Mouse (Mus musculus): ENCODE data around the gene Fer. TPM values are rescaled to one million over a fixed set of nuclear protein-coding genes. Genes with fewer than 3 reads are reported as not detected.

The Fer gene
- polyA plus RNA-seq, 1 experiment: 10.9 TPM

DNA sequence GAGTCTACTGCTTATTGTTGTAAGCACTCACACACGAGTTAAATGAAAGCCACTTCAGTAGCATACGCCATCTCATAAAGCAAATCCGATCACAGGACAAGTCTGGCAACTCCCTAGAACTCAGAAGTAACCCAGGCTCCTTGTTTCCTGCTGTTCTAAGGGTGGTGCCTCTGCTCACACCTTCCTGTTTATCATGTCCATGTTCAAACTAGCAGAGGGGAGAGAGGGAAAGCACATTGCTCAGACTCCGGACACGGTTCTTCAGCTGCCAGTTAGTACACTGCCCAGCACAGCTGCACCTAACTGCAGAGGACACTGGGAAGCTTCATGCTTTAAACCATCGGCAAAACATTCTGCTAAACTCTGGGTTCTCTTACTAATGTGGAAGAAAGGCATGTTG is 269.3 kb downstream of the Fer start:
- no peak overlapping the region for H3ac ChIP-seq (ENCODE audit: control insufficient read depth, insufficient read length)
- no peaks in the 10 kb centered on the region for H3K27me3 ChIP-seq (ENCODE audit: control insufficient read depth, insufficient read depth, insufficient read length)
- H3K79me2 ChIP-seq (ENCODE audit: control insufficient read depth, insufficient read depth): no peaks in the 10 kb centered on the region
- H3K36me3 ChIP-seq (ENCODE audit: control insufficient read depth, insufficient read depth): peaks cover 9% of the 10 kb centered on the region
- no peak overlapping the region for H3K4me3 ChIP-seq
- TF ChIP-seq MAX (IDR thresholded peaks at IDR 0.05; ENCODE audit: low read depth) (no peak), TCF12 (IDR thresholded peaks at IDR 0.05; ENCODE audit: insufficient read depth, poor library complexity, severe bottlenecking) (no peak), MYOG (IDR thresholded peaks at IDR 0.05; ENCODE audit: control insufficient read depth in 1 of 3, insufficient read depth in 1 of 3, insufficient read length in 2 of 3, low read depth in 2 of 3) (no peak), TCF3 (IDR thresholded peaks at IDR 0.05; ENCODE audit: insufficient read length, low read depth) (no peak), POLR2AphosphoS2 (IDR thresholded peaks at IDR 0.05; ENCODE audit: insufficient read length, low read depth) (no peak), MYOD1 (IDR thresholded peaks at IDR 0.05; ENCODE audit: control insufficient read depth in 1 of 3, insufficient read length in 2 of 3, low read depth in 2 of 3) (no peak), REST (IDR thresholded peaks at IDR 0.05; ENCODE audit: insufficient read depth, insufficient read length) (no peak), SRF (IDR thresholded peaks at IDR 0.05; ENCODE audit: control insufficient read depth, insufficient read length, low read depth) (no peak), USF1 (IDR thresholded peaks at IDR 0.05; ENCODE audit: low read depth) (no peak), E2F4 (IDR thresholded peaks at IDR 0.05; ENCODE audit: insufficient read depth) (no peak), POLR2A (IDR thresholded peaks at IDR 0.05; ENCODE audit: insufficient read length, low read depth) (no peak), CEBPB (IDR thresholded peaks at IDR 0.05; ENCODE audit: insufficient read depth, poor library complexity, severe bottlenecking) (no peak)
- no peak overlapping the region for H3K4me2 ChIP-seq (ENCODE audit: low read depth)

DNA sequence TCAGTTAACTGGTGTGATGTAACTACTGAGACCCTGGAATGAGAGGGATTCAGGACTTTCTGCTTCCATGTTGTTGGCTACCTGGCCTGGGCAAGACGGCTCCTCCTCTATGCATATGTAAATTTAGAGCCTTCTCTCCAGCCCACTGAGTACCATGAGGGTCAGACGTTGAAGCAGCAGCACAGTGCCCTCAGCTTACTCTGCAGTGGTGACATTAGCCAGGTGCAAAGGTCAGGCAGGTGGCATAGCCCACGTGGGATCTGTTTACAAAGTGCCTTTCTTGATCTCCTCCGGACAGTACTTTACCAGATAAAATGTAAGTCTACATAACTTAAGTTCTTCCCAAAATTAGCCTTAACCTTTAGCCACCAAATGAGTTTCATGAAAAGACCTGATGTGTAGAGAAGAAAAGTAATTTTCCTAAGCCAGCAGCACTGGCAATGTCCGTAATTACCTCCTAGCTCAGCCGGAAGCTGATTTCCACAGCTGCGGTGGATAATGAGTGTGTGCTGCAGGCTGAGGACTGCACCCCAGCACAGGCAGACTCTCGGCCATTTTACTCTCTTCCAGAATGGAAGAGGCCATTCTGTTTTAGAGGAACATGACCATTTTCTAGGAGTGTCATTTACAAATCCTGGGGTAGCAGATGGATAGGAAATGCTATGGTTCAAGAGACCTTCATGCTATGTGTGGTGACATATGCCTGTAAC is 273.2 kb downstream of the Fer start:
- H3ac ChIP-seq (ENCODE audit: control insufficient read depth, insufficient read length): no peak overlapping the region
- H3K4me2 ChIP-seq (ENCODE audit: low read depth): no peak overlapping the region
- TF ChIP-seq POLR2A (IDR thresholded peaks at IDR 0.05; ENCODE audit: insufficient read length, low read depth): no peak
- no peak for TF ChIP-seq CEBPB (IDR thresholded peaks at IDR 0.05; ENCODE audit: insufficient read depth, poor library complexity, severe bottlenecking)
- no peak for TF ChIP-seq POLR2AphosphoS2 (IDR thresholded peaks at IDR 0.05; ENCODE audit: insufficient read length, low read depth)
- TF ChIP-seq MYOD1 (IDR thresholded peaks at IDR 0.05; ENCODE audit: control insufficient read depth in 1 of 3, insufficient read length in 2 of 3, low read depth in 2 of 3): no peak
- no peak for TF ChIP-seq USF1 (IDR thresholded peaks at IDR 0.05; ENCODE audit: low read depth)
- no peak for TF ChIP-seq TCF12 (IDR thresholded peaks at IDR 0.05; ENCODE audit: insufficient read depth, poor library complexity, severe bottlenecking)
- no peak for TF ChIP-seq MYOG (IDR thresholded peaks at IDR 0.05; ENCODE audit: control insufficient read depth in 1 of 3, insufficient read depth in 1 of 3, insufficient read length in 2 of 3, low read depth in 2 of 3)
- no peak for TF ChIP-seq MAX (IDR thresholded peaks at IDR 0.05; ENCODE audit: low read depth)
- no peak for TF ChIP-seq E2F4 (IDR thresholded peaks at IDR 0.05; ENCODE audit: insufficient read depth)
- no peak for TF ChIP-seq TCF3 (IDR thresholded peaks at IDR 0.05; ENCODE audit: insufficient read length, low read depth)
- no peak for TF ChIP-seq REST (IDR thresholded peaks at IDR 0.05; ENCODE audit: insufficient read depth, insufficient read length)
- TF ChIP-seq SRF (IDR thresholded peaks at IDR 0.05; ENCODE audit: control insufficient read depth, insufficient read length, low read depth): no peak
- no peaks in the 10 kb centered on the region for H3K79me2 ChIP-seq (ENCODE audit: control insufficient read depth, insufficient read depth)
- no peak overlapping the region for H3K4me3 ChIP-seq
- no peaks in the 10 kb centered on the region for H3K27me3 ChIP-seq (ENCODE audit: control insufficient read depth, insufficient read depth, insufficient read length)
- peaks cover 25% of the 10 kb centered on the region for H3K36me3 ChIP-seq (ENCODE audit: control insufficient read depth, insufficient read depth)

DNA sequence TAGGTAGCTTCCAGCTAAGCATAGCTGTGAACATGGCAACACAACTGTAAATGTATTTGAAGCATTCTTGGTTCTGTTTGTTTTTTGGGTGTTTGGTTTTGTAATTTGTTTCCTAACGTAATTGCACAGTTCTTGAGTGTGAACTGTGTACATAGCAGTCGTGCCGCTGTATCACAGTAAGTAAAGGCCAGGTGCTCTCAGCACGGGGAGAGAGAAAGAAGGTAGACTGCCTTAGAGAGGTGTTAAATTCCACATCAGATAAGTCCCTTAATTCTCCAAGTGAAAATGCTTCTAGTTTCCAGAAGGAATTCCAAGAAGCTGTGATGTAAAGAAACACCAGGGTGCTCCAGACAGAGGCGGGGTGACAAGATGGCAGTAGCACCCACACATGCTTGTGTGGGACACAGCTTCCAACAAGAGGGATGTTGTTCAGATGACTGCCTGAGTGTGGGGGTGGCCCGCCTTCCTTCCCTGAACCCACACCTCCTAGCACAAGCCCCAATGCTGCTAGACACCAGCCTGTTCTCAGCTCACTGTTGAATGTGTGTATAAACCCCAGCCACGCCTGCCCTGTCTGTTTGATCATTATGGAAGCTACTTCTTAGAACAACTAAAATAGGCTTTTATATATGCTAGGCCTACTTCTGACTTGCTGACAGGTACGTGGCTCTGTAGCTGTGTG is 275.3 kb downstream of the Fer start:
- H3K4me3 ChIP-seq: no peak overlapping the region
- no peaks in the 10 kb centered on the region for H3K27me3 ChIP-seq (ENCODE audit: control insufficient read depth, insufficient read depth, insufficient read length)
- H3K36me3 ChIP-seq (ENCODE audit: control insufficient read depth, insufficient read depth): peaks cover 25% of the 10 kb centered on the region

DNA sequence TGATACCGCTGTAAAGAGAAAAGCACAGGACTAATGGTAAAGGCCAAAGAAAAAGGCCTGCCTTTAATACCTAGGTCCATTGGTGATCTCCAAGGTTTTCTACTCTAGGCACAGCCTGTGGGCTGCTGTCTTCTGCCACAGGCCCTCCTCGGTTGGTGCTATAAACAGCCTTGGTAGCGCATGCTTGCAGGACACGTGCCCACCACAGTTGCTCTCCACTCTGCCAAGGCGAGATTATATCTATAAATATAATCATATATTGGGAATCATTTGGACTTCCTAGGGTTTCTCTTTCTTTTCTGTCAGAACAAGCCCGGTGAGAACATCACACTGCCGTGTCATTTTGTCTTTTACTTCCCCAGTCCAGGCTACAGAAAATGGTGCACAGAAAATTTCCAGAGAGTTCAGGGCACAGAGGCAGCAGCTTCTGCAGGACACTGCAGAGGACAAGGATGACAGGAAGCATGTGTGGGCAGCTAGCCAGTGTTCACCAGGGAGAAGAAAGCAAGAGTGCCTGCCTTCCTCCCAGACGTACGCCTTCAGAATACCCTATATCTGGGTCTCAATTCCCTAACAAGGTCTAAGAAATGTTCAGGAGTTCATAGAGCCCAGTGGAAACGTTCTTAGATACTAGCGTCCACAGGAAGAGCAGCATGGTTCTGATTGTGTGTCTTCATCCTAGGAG is 276.5 kb downstream of the Fer start:
- Histone ChIP-seq H3K4me3 (no peak overlapping the region), H3K4me2 (ENCODE audit: low read depth) (no peak overlapping the region), H3K36me3 (ENCODE audit: control insufficient read depth, insufficient read depth) (peaks cover 24% of the 10 kb centered on the region), H3K79me2 (ENCODE audit: control insufficient read depth, insufficient read depth) (no peaks in the 10 kb centered on the region), H3K27me3 (ENCODE audit: control insufficient read depth, insufficient read depth, insufficient read length) (no peaks in the 10 kb centered on the region), H3ac (ENCODE audit: control insufficient read depth, insufficient read length) (no peak overlapping the region)
- no peak for TF ChIP-seq E2F4 (IDR thresholded peaks at IDR 0.05; ENCODE audit: insufficient read depth)
- no peak for TF ChIP-seq TCF3 (IDR thresholded peaks at IDR 0.05; ENCODE audit: insufficient read length, low read depth)
- no peak for TF ChIP-seq REST (IDR thresholded peaks at IDR 0.05; ENCODE audit: insufficient read depth, insufficient read length)
- TF ChIP-seq USF1 (IDR thresholded peaks at IDR 0.05; ENCODE audit: low read depth): no peak
- TF ChIP-seq TCF12 (IDR thresholded peaks at IDR 0.05; ENCODE audit: insufficient read depth, poor library complexity, severe bottlenecking): no peak
- no peak for TF ChIP-seq MAX (IDR thresholded peaks at IDR 0.05; ENCODE audit: low read depth)
- no peak for TF ChIP-seq SRF (IDR thresholded peaks at IDR 0.05; ENCODE audit: control insufficient read depth, insufficient read length, low read depth)
- TF ChIP-seq POLR2AphosphoS2 (IDR thresholded peaks at IDR 0.05; ENCODE audit: insufficient read length, low read depth): no peak
- no peak for TF ChIP-seq MYOD1 (IDR thresholded peaks at IDR 0.05; ENCODE audit: control insufficient read depth in 1 of 3, insufficient read length in 2 of 3, low read depth in 2 of 3)
- no peak for TF ChIP-seq POLR2A (IDR thresholded peaks at IDR 0.05; ENCODE audit: insufficient read length, low read depth)
- TF ChIP-seq MYOG (IDR thresholded peaks at IDR 0.05; ENCODE audit: control insufficient read depth in 1 of 3, insufficient read depth in 1 of 3, insufficient read length in 2 of 3, low read depth in 2 of 3): no peak
- TF ChIP-seq CEBPB (IDR thresholded peaks at IDR 0.05; ENCODE audit: insufficient read depth, poor library complexity, severe bottlenecking): no peak

More for the DNA sequence above, 275.3 kb downstream of the Fer start:
- no peak overlapping the region for H3K4me2 ChIP-seq (ENCODE audit: low read depth)
- no peaks in the 10 kb centered on the region for H3K79me2 ChIP-seq (ENCODE audit: control insufficient read depth, insufficient read depth)
- no peak overlapping the region for H3ac ChIP-seq (ENCODE audit: control insufficient read depth, insufficient read length)
- TF ChIP-seq USF1 (IDR thresholded peaks at IDR 0.05; ENCODE audit: low read depth): no peak
- TF ChIP-seq SRF (IDR thresholded peaks at IDR 0.05; ENCODE audit: control insufficient read depth, insufficient read length, low read depth): no peak
- TF ChIP-seq CEBPB (IDR thresholded peaks at IDR 0.05; ENCODE audit: insufficient read depth, poor library complexity, severe bottlenecking): no peak

All from myocyte (in vitro differentiated cells).